Mouse (Mus musculus) lung, embryonic 15.5 days (tissue): ENCODE results near the gene A630076J17Rik. TPM values are rescaled to one million over a fixed set of nuclear protein-coding genes. Genes with fewer than 3 reads are reported as not detected.
A peak's percentile ranks its signal among the peaks of the same experiment; 100 is the strongest.

Experiments used
- ATAC-seq: fragments of 200-750 bp; cut with Nextera tagmentation; 2 replicates; pipeline ENCODE4 v1.8.0; 2017; ENCODE audit warnings: moderate number of reproducible peaks, borderline replicate concordance; ENCODE audit not compliant: low FRiP score, low TSS enrichment; ENCODE audit errors: extremely low read depth
- H3K27ac ChIP-seq: fragments of 300-500 bp; sonication (generic); 2 replicates; pipeline ENCODE4 v1.5.1; 2015; ENCODE audit warnings: moderate library complexity, mild to moderate bottlenecking, inconsistent platforms
- H3K27me3 ChIP-seq: fragments of 300-500 bp; sonication (generic); 2 replicates; pipeline ENCODE4 v1.6.1; 2015; ENCODE audit warnings: inconsistent platforms
- H3K36me3 ChIP-seq: fragments of 300-500 bp; sonication (generic); 2 replicates; pipeline ENCODE4 v1.6.1; 2015; ENCODE audit warnings: inconsistent platforms
- H3K4me1 ChIP-seq: fragments of 300-500 bp; sonication (generic); 2 replicates; pipeline ENCODE4 v1.6.1; 2015; ENCODE audit warnings: inconsistent platforms
- H3K4me2 ChIP-seq: fragments of 300-500 bp; sonication (generic); 2 replicates; pipeline ENCODE4 v1.6.1; 2015; ENCODE audit warnings: inconsistent platforms, mild to moderate bottlenecking, moderate library complexity
- H3K4me3 ChIP-seq: fragments of 300-500 bp; sonication (generic); 2 replicates; pipeline ENCODE4 v1.5.1; 2015; ENCODE audit warnings: mild to moderate bottlenecking, inconsistent platforms
- H3K9ac ChIP-seq: fragments of 300-500 bp; sonication (generic); 2 replicates; pipeline ENCODE4 v1.6.1; 2015; ENCODE audit warnings: inconsistent platforms
- H3K9me3 ChIP-seq: fragments of 300-500 bp; sonication (generic); 2 replicates; pipeline ENCODE4 v1.6.1; 2016; ENCODE audit warnings: inconsistent platforms
- WGBS: fragments of 180-500 bp; shearing (Covaris S2); methylation state at CpG from one replicate; pipeline ENCODE4 v1.1.7; 2015; 5-methylcytosine and 5-hydroxymethylcytosine counted together
- polyA plus RNA-seq: library from polyadenylated mRNA; unstranded; fragments of >200 nt; fragmentation: Nextera tagmentation; extraction: Ambion mirVana; gene quantifications from 2 replicates; pipeline ENCODE4 v1.2.1, GENCODE M21; 2015

The A630076J17Rik gene
- polyA plus RNA-seq, 1 experiment from 2014 or later, result 0.44 TPM

- no peak overlapping the region for H3K27ac ChIP-seq
- H3K4me2 ChIP-seq, result no peak overlapping the region
- no peaks in the 10 kb centered on the region for H3K27me3 ChIP-seq
- H3K9ac ChIP-seq, result no peak overlapping the region
- H3K36me3 ChIP-seq, result no peaks in the 10 kb centered on the region
- no peaks in the 10 kb centered on the region for H3K9me3 ChIP-seq
- H3K4me1 ChIP-seq, result peaks cover 15% of the 10 kb centered on the region
- H3K4me3 ChIP-seq, result no peak overlapping the region
- no peak for ATAC-seq
- WGBS, result 51% methylated on average over 7 of the region's 7 CpGs
Observed at GRCm38 (mm10) chr3:107207625-107208253, 22.7 kb upstream of the A630076J17Rik start.

GRCm38 (mm10) chr3:107214606-107215005, 15.8 kb upstream of the A630076J17Rik start:
- no peaks in the 10 kb centered on the region for H3K4me1 ChIP-seq
- no peaks in the 10 kb centered on the region for H3K36me3 ChIP-seq
- no peaks in the 10 kb centered on the region for H3K27me3 ChIP-seq
- no peak overlapping the region for H3K9ac ChIP-seq
- 82% methylated on average over 5 of the region's 5 CpGs for WGBS
- no peak overlapping the region for H3K4me2 ChIP-seq
- no peaks in the 10 kb centered on the region for H3K9me3 ChIP-seq
- no peak overlapping the region for H3K27ac ChIP-seq
- no peak for ATAC-seq
- H3K4me3 ChIP-seq, result no peak overlapping the region

- Histone ChIP-seq H3K4me3 (no peak overlapping the region), H3K36me3 (no peaks in the 10 kb centered on the region), H3K27me3 (no peaks in the 10 kb centered on the region), H3K4me1 (peaks cover 2% of the 10 kb centered on the region; the same call in 1 of the 2 replicates), H3K9me3 (no peaks in the 10 kb centered on the region), H3K27ac (no peak overlapping the region), H3K4me2 (no peak overlapping the region), H3K9ac (no peak overlapping the region)
- WGBS, result 67% methylated on average over 8 of the region's 8 CpGs
- ATAC-seq, result no peak
Observed at GRCm38 (mm10) chr3:107216400-107217100, 13.9 kb upstream of the A630076J17Rik start.

GRCm38 (mm10) chr3:107217101-107217480, 13.3 kb upstream of the A630076J17Rik start:
- no peak overlapping the region for H3K4me2 ChIP-seq
- peaks cover 6% of the 10 kb centered on the region; the same call in 1 of the 2 replicates for H3K4me1 ChIP-seq
- no peak overlapping the region for H3K4me3 ChIP-seq
- H3K27ac ChIP-seq, result no peak overlapping the region
- no peak for ATAC-seq
- no peaks in the 10 kb centered on the region for H3K36me3 ChIP-seq
- no peaks in the 10 kb centered on the region for H3K27me3 ChIP-seq
- 68% methylated on average over 3 of the region's 3 CpGs for WGBS
- H3K9me3 ChIP-seq, result no peaks in the 10 kb centered on the region
- H3K9ac ChIP-seq, result no peak overlapping the region

- H3K4me2 ChIP-seq, result no peak overlapping the region
- 86% methylated on average over 7 of the region's 7 CpGs for WGBS
- H3K9me3 ChIP-seq, result no peaks in the 10 kb centered on the region
- H3K36me3 ChIP-seq, result no peaks in the 10 kb centered on the region
- ATAC-seq, result no peak
- peaks cover 10% of the 10 kb centered on the region for H3K4me1 ChIP-seq
- no peak overlapping the region for H3K4me3 ChIP-seq
- H3K9ac ChIP-seq, result no peak overlapping the region
- no peak overlapping the region for H3K27ac ChIP-seq
- no peaks in the 10 kb centered on the region for H3K27me3 ChIP-seq
Observed at GRCm38 (mm10) chr3:107218572-107218971, 11.8 kb upstream of the A630076J17Rik start.

GRCm38 (mm10) chr3:107221608-107222007, 8.8 kb upstream of the A630076J17Rik start, which contains the start of gene Cym:
Cym (minus strand) TSS chr3:107221732.
- no peaks in the 10 kb centered on the region for H3K9me3 ChIP-seq
- no peaks in the 10 kb centered on the region for H3K36me3 ChIP-seq
- no peak within 1 kb of the TSS for H3K4me3 ChIP-seq
- H3K27ac ChIP-seq, result no peak within 1 kb of the TSS
- peaks cover 10% of the 10 kb centered on the region for H3K4me1 ChIP-seq
- no peak within 1 kb of the TSS for H3K9ac ChIP-seq
- ATAC-seq, result peak; percentile 35
- no peaks in the 10 kb centered on the region for H3K27me3 ChIP-seq
- WGBS, result 51% methylated on average over 10 of the region's 10 CpGs
- no peak within 1 kb of the TSS for H3K4me2 ChIP-seq

GRCm38 (mm10) chr3:107223230-107223629, 7.2 kb upstream of the A630076J17Rik start:
- H3K27ac ChIP-seq, result no peak overlapping the region
- ATAC-seq, result no peak
- H3K9ac ChIP-seq, result no peak overlapping the region
- WGBS, result 36% methylated on average over 1 of the region's 1 CpGs
- no peaks in the 10 kb centered on the region for H3K9me3 ChIP-seq
- peaks cover 10% of the 10 kb centered on the region for H3K4me1 ChIP-seq
- H3K36me3 ChIP-seq, result no peaks in the 10 kb centered on the region
- no peak overlapping the region for H3K4me2 ChIP-seq
- no peak overlapping the region for H3K4me3 ChIP-seq
- no peaks in the 10 kb centered on the region for H3K27me3 ChIP-seq

GRCm38 (mm10) chr3:107225820-107226219, 4.6 kb upstream of the A630076J17Rik start:
- H3K36me3 ChIP-seq, result no peaks in the 10 kb centered on the region
- H3K27me3 ChIP-seq, result no peaks in the 10 kb centered on the region
- no peaks in the 10 kb centered on the region for H3K9me3 ChIP-seq
- no peak overlapping the region for H3K27ac ChIP-seq
- H3K4me2 ChIP-seq, result no peak overlapping the region
- peaks cover 26% of the 10 kb centered on the region for H3K4me1 ChIP-seq
- H3K4me3 ChIP-seq, result no peak overlapping the region
- ATAC-seq, result no peak
- no peak overlapping the region for H3K9ac ChIP-seq
- WGBS, result 80% methylated on average over 5 of the region's 5 CpGs

GRCm38 (mm10) chr3:107229221-107229620, 1.2 kb upstream of the A630076J17Rik start:
- H3K36me3 ChIP-seq, result no peaks in the 10 kb centered on the region
- H3K27ac ChIP-seq, result no peak overlapping the region
- H3K4me3 ChIP-seq, result no peak overlapping the region
- H3K4me2 ChIP-seq, result no peak overlapping the region
- H3K27me3 ChIP-seq, result no peaks in the 10 kb centered on the region
- H3K9ac ChIP-seq, result no peak overlapping the region
- no peak for ATAC-seq
- peaks cover 15% of the 10 kb centered on the region for H3K4me1 ChIP-seq
- 65% methylated on average over 5 of the region's 5 CpGs for WGBS
- H3K9me3 ChIP-seq, result no peaks in the 10 kb centered on the region

- ATAC-seq, result peak; percentile 55; the same call in 1 of the 2 replicates
Observed at GRCm38 (mm10) chr3:107229822-107230221, 592 bp upstream of the A630076J17Rik start.

GRCm38 (mm10) chr3:107231202-107231601, 788 bp downstream of the A630076J17Rik start:
- Histone ChIP-seq H3K4me1 (peaks cover 15% of the 10 kb centered on the region), H3K4me3 (no peak overlapping the region), H3K27me3 (no peaks in the 10 kb centered on the region), H3K9me3 (no peaks in the 10 kb centered on the region), H3K4me2 (no peak overlapping the region), H3K36me3 (no peaks in the 10 kb centered on the region), H3K27ac (no peak overlapping the region), H3K9ac (no peak overlapping the region)
- WGBS, result 64% methylated on average over 4 of the region's 4 CpGs
- no peak for ATAC-seq

More at GRCm38 (mm10) chr3:107229822-107230221, 592 bp upstream of the A630076J17Rik start:
- H3K9ac ChIP-seq, result no peak overlapping the region
- WGBS, result 26% methylated on average over 5 of the region's 5 CpGs
- H3K4me1 ChIP-seq, result peaks cover 15% of the 10 kb centered on the region
- H3K36me3 ChIP-seq, result no peaks in the 10 kb centered on the region
- 0 out of 2 replicates have a peak overlapping the region, but pooled peaks have one; percentile 31 for H3K27ac ChIP-seq
- no peaks in the 10 kb centered on the region for H3K27me3 ChIP-seq
- H3K4me3 ChIP-seq, result no peak overlapping the region
- H3K4me2 ChIP-seq, result no peak overlapping the region
- H3K9me3 ChIP-seq, result no peaks in the 10 kb centered on the region

- peak; percentile 17; the same call in 1 of the 2 replicates for ATAC-seq
- H3K27ac ChIP-seq, result no peak overlapping the region
- no peaks in the 10 kb centered on the region for H3K36me3 ChIP-seq
- no peaks in the 10 kb centered on the region for H3K27me3 ChIP-seq
- H3K4me2 ChIP-seq, result 0 out of 2 replicates have a peak overlapping the region, but pooled peaks have one; percentile 15
- no peak overlapping the region for H3K9ac ChIP-seq
- no peak overlapping the region for H3K4me3 ChIP-seq
- peaks cover 15% of the 10 kb centered on the region for H3K4me1 ChIP-seq
- WGBS, result 5% methylated on average over 11 of the region's 11 CpGs
- H3K9me3 ChIP-seq, result no peaks in the 10 kb centered on the region
Observed at GRCm38 (mm10) chr3:107233351-107233813, 3.0 kb downstream of the A630076J17Rik start.
